Mouse (Mus musculus) neutrophil, adult 65 days (primary cell): ENCODE measurements around the gene Btbd35f28. TPM values are rescaled to one million over a fixed set of nuclear protein-coding genes. Genes with fewer than 3 reads are reported as not detected.

Source experiments
- total RNA-seq: library from RNA; stranded (reverse); gene quantifications from 2 replicates; pipeline ENCODE4 v1.2.4, GENCODE M21; 2023

The Btbd35f28 gene
- not detected in 2 replicates for total RNA-seq

DNA sequence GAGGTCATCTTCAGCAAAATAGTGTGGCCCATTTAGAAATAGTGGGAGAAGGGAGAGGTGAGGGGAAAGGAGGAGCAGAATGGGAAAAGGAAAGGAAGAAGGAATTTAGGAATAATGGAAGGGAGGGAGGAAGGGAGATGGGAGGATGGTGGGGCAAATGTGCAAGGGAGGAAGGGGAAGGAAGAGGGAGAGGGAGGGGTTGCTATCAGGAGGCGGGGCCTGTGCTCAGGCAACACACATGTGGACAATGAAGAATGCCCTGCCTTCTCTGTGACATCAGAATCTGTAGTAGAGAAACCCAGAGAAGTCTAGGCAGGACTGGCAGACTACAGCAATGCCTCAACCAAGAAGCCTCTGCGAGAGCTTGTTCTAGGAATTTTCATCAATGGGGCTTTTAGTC lies at the start of gene Btbd35f28:
Btbd35f28 (plus strand) TSS at position 301 of the 400 bp plus-strand sequence.

Other genes starting within 250 kb of the Btbd35f28 start
- not detected in 2 replicates for gene Btbd35f16, start 239.6 kb upstream of the Btbd35f28 start, total RNA-seq
- gene Btbd35f3, start 158.9 kb upstream of the Btbd35f28 start, total RNA-seq, result not detected in 2 replicates
- not detected in 2 replicates for gene Btbd35f20, start 94.7 kb downstream of the Btbd35f28 start, total RNA-seq
- gene Btbd35f17, start 174.1 kb downstream of the Btbd35f28 start, total RNA-seq, result not detected in 2 replicates